Mouse (Mus musculus) liver, embryonic 14.5 days (tissue): ENCODE data around the gene Atp6v1c2.

Source experiments
- CTCF ChIP-seq: IDR thresholded peaks from 2 replicates; pipeline ENCODE4 v1.5.1; 2016; ENCODE audit warnings: antibody characterized with exemption, low read depth, control low read depth
- EP300 ChIP-seq: IDR thresholded peaks from 2 replicates; pipeline ENCODE4 v1.6.1; 2016; ENCODE audit warnings: antibody characterized with exemption, low read depth

DNA sequence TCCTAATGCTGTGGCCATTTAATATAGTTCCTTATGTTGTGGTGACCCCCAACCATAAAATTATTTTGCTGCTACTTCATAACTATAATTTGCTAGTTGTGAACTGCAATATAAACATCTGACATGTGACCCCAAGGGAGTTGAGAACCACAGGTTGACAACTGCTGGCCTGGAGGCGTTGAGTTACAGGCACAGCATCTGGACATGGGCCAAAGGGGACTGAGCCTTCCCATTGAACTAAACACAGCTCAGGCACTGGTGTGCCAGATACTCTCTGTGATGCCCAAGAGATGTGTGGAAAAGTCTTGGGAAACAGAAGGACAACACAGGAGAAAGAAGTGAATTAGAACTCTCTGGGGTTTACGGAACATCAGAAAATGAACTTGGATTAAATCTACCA lies 88.1 kb downstream of the Atp6v1c2 start:
- no peak for TF ChIP-seq EP300
- TF ChIP-seq CTCF = no peak
